Comparison of ENCODE assay signal across 26 mouse cellular contexts in the genomic region with DNA sequence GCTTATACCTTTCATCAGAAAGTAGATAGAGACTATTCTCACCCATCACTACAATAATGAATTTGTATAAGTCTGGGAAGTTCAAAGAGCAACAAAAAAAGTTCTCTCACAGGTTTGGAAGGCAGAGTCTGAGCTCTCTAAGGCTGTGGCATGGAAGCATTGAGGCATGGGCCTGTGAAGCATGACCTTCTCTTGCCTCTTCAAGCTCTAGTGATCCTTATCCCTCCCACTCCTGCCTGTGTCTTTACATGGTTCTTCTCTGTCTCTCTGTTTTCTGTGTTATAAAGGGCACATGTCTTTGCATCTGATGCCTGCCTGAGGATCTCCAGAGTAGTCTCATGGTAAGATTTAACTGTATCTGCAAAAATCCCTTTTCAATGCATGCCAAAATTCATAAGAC.
"Had no signal": no experiment of that assay in that cellular context is flagged by ENCODE, and none has a peak within 500 bp of the region (broad histone marks: within the 10 kb centered on the region; RNA-seq: fewer than 3 reads in every experiment).

No protein-coding gene starts in this region.

- H3K27me3 ChIP-seq: heart, embryonic 13.5 days; heart, embryonic 15.5 days; hindbrain, embryonic 13.5 days; hindbrain, embryonic 15.5 days; intestine, embryonic 15.5 days; limb, embryonic 12.5 days; liver, embryonic 13.5 days; liver, embryonic 15.5 days had no signal

- H3K9me3 ChIP-seq: heart, embryonic 13.5 days; heart, embryonic 15.5 days; hindbrain, embryonic 13.5 days; hindbrain, embryonic 15.5 days; intestine, embryonic 15.5 days; limb, embryonic 10.5 days; limb, embryonic 12.5 days; liver, embryonic 13.5 days; liver, embryonic 15.5 days had no signal

- H3K27ac ChIP-seq: heart, adult 2 months; heart, embryonic 13.5 days; heart, embryonic 15.5 days; hindbrain, embryonic 13.5 days; hindbrain, embryonic 15.5 days; intestine, embryonic 15.5 days; layer of hippocampus, adult 2 months; left cerebral cortex, adult 2 months; limb, embryonic 10.5 days; limb, embryonic 12.5 days; liver, embryonic 13.5 days; liver, embryonic 15.5 days had no signal

- H3K36me3 ChIP-seq: heart, embryonic 13.5 days; heart, embryonic 15.5 days; hindbrain, embryonic 13.5 days; hindbrain, embryonic 15.5 days; intestine, embryonic 15.5 days; limb, embryonic 10.5 days; limb, embryonic 12.5 days; liver, embryonic 13.5 days; liver, embryonic 15.5 days had no signal

- DNase-seq: gastrocnemius, postnatal 14 days; gastrocnemius, postnatal 36 days; heart, adult 11 months; heart, adult 2 months; heart, postnatal 14 days; heart, postnatal 36 days; kidney, adult 8-10 months; kidney, postnatal 10 days; kidney, postnatal 4 days; liver; liver, embryonic 13.5 days; liver, postnatal 0 days had no signal

- H3K4me1 ChIP-seq: heart, embryonic 13.5 days; heart, embryonic 15.5 days; hindbrain, embryonic 13.5 days; hindbrain, embryonic 15.5 days; intestine, embryonic 15.5 days; limb, embryonic 10.5 days; limb, embryonic 12.5 days; liver, embryonic 13.5 days; liver, embryonic 15.5 days had no signal

- H3K4me3 ChIP-seq: heart, adult 2 months; heart, embryonic 13.5 days; heart, embryonic 15.5 days; hindbrain, embryonic 13.5 days; hindbrain, embryonic 15.5 days; intestine, embryonic 15.5 days; layer of hippocampus, adult 2 months; left cerebral cortex, adult 2 months; limb, embryonic 10.5 days; limb, embryonic 12.5 days; liver, embryonic 13.5 days; liver, embryonic 15.5 days had no signal

- H3K4me2 ChIP-seq: heart, embryonic 11.5 days; heart, embryonic 13.5 days; heart, embryonic 15.5 days; hindbrain, embryonic 13.5 days; hindbrain, embryonic 15.5 days; intestine, embryonic 15.5 days; limb, embryonic 12.5 days; liver, embryonic 11.5 days; liver, embryonic 13.5 days; liver, embryonic 15.5 days had no signal

- ATAC-seq: inflammation-experienced regulatory T-cells, adult 6 months; intestine, embryonic 15.5 days; intestine, postnatal 0 days; liver, postnatal 0 days had no signal

- H3K9ac ChIP-seq: heart, embryonic 13.5 days; heart, embryonic 15.5 days; hindbrain, embryonic 13.5 days; hindbrain, embryonic 15.5 days; intestine, embryonic 15.5 days; limb, embryonic 12.5 days; liver, embryonic 13.5 days; liver, embryonic 15.5 days; liver, postnatal 0 days had no signal
